14 mouse cellular contexts compared by ENCODE assay signal in genomic region chr19:27178195-27178807, GRCm38 (mm10). TPM values are rescaled to one million over a fixed set of nuclear protein-coding genes. Genes with fewer than 3 reads are reported as not detected.
DNase-seq lines count a peak whose midpoint lies in the region; ATAC-seq and TF ChIP-seq lines count a peak whose summit lies in the region.
"Had no signal": no experiment of that assay in that cellular context is flagged by ENCODE, and none has a peak within 500 bp of the region (broad histone marks: within the 10 kb centered on the region; RNA-seq: fewer than 3 reads in every experiment).

No protein-coding gene starts in this region.

- no peak overlapping the region for H3K9ac ChIP-seq in heart, postnatal 0 days (replicated peaks; ENCODE audit: low read depth, low read length)
- H3K9ac ChIP-seq: liver, embryonic 13.5 days; stomach, embryonic 15.5 days had no signal

- no peak for TF ChIP-seq CTCF in gastrocnemius, adult 2 months (IDR thresholded peaks at IDR 0.05)
- no peak for TF ChIP-seq CTCF in kidney, adult 2 months (conservative IDR thresholded peaks at IDR 0.05; ENCODE audit: insufficient read depth, insufficient read length, low read depth, low read length)
- no peak for TF ChIP-seq CTCF in heart, postnatal 0 days (IDR thresholded peaks at IDR 0.05; ENCODE audit: low read depth)

- TF ChIP-seq POLR2A in kidney, adult 2 months (IDR thresholded peaks at IDR 0.05; ENCODE audit: low read depth, low read length) = no peak

- no peak overlapping the region for H3K4me2 ChIP-seq in heart, postnatal 0 days (ENCODE audit: low read depth, low read length)
- H3K4me2 ChIP-seq: liver, embryonic 13.5 days; stomach, embryonic 15.5 days had no signal

- H3K4me3 ChIP-seq in gastrocnemius, adult 2 months = no peak overlapping the region
- no peak overlapping the region for H3K4me3 ChIP-seq in kidney, adult 2 months (ENCODE audit: insufficient read depth, low read depth, low read length)
- H3K4me3 ChIP-seq in heart, postnatal 0 days (ENCODE audit: low read depth, low read length) = no peak overlapping the region
- no peak overlapping the region for H3K4me3 ChIP-seq in embryonic facial prominence, embryonic 10.5 days
- H3K4me3 ChIP-seq: liver, embryonic 13.5 days; myocyte; stomach, embryonic 15.5 days had no signal

- intact Hi-C loops in gastrocnemius, adult 2 months (cut with DNase I) = no loop called here

- 0 out of 2 replicates have a peak, but pooled peaks have one; percentile 25 for ATAC-seq in heart, postnatal 0 days (ENCODE audit: insufficient read depth, low read depth)
- ATAC-seq: activated CD4-positive, CD25-positive, alpha-beta regulatory T cell, adult 4 months had no signal

- peak overlapping the region; percentile 73 for H3K27ac ChIP-seq in gastrocnemius, adult 2 months
- no peak overlapping the region for H3K27ac ChIP-seq in kidney, adult 2 months (ENCODE audit: insufficient read depth, low read depth, low read length)
- H3K27ac ChIP-seq in heart, postnatal 0 days (ENCODE audit: low read depth) = 0 out of 2 replicates have a peak overlapping the region, but pooled peaks have one; percentile 18
- H3K27ac ChIP-seq in embryonic facial prominence, embryonic 10.5 days (replicated peaks) = no peak overlapping the region
- H3K27ac ChIP-seq: liver, embryonic 13.5 days; stomach, embryonic 15.5 days had no signal

- no peaks in the 10 kb centered on the region; the same call in 1 of the 2 replicates for H3K4me1 ChIP-seq in kidney, adult 2 months (ENCODE audit: control insufficient read depth, insufficient read depth, low read length)
- H3K4me1 ChIP-seq in heart, postnatal 0 days (ENCODE audit: control insufficient read depth, insufficient read depth) = peaks cover 19% of the 10 kb centered on the region
- no peaks in the 10 kb centered on the region for H3K4me1 ChIP-seq in embryonic facial prominence, embryonic 10.5 days
- H3K4me1 ChIP-seq: liver, embryonic 13.5 days had no signal

- no peaks in the 10 kb centered on the region for H3K27me3 ChIP-seq in kidney, adult 2 months (replicated peaks; ENCODE audit: control insufficient read depth, insufficient read depth, low read length)
- H3K27me3 ChIP-seq in heart, postnatal 0 days (ENCODE audit: control insufficient read depth, insufficient read depth, low read length) = no peaks in the 10 kb centered on the region
- H3K27me3 ChIP-seq in embryonic facial prominence, embryonic 10.5 days (replicated peaks; ENCODE audit: low read depth, poor library complexity, severe bottlenecking) = no peaks in the 10 kb centered on the region
- H3K27me3 ChIP-seq: liver, embryonic 13.5 days; stomach, embryonic 15.5 days had no signal

- WGBS in kidney, adult 2 months = 84% methylated on average over 5 of the region's 5 CpGs
- WGBS in heart, postnatal 0 days = 77% methylated on average over 5 of the region's 5 CpGs
- 89% methylated on average over 5 of the region's 5 CpGs for WGBS in embryonic facial prominence, embryonic 10.5 days

- H3K9me3 ChIP-seq in heart, postnatal 0 days (replicated peaks; ENCODE audit: control insufficient read depth, low read length) = no peaks in the 10 kb centered on the region
- no peaks in the 10 kb centered on the region for H3K9me3 ChIP-seq in embryonic facial prominence, embryonic 10.5 days
- H3K9me3 ChIP-seq: liver, embryonic 13.5 days; stomach, embryonic 15.5 days had no signal

- no peaks in the 10 kb centered on the region for H3K36me3 ChIP-seq in kidney, adult 2 months (ENCODE audit: control insufficient read depth, insufficient read depth, low read length)
- H3K36me3 ChIP-seq in heart, postnatal 0 days (replicated peaks; ENCODE audit: control insufficient read depth, insufficient read depth, low read length) = no peaks in the 10 kb centered on the region
- no peaks in the 10 kb centered on the region for H3K36me3 ChIP-seq in embryonic facial prominence, embryonic 10.5 days (replicated peaks)
- H3K36me3 ChIP-seq: liver, embryonic 13.5 days; stomach, embryonic 15.5 days had no signal

- peak; percentile 27 for DNase-seq in gastrocnemius, adult 2 months
- no peak for DNase-seq in gastrocnemius, postnatal 4 days (ENCODE audit: low spot score in 2 of 2)
- peak; percentile 8 for DNase-seq in kidney, adult 2 months
- no peak for DNase-seq in kidney, adult 11 months
- peak; percentile 14 for DNase-seq in brain, embryonic 18.5 days (ENCODE audit: low read depth, low spot score)
- DNase-seq in heart, postnatal 0 days (ENCODE audit: low spot score) = no peak
- no peak for DNase-seq in spleen, postnatal 4 days (ENCODE audit: low spot score in 2 of 2)
- DNase-seq in embryonic facial prominence, embryonic 10.5 days (ENCODE audit: low spot score) = no peak
- DNase-seq: cerebellum, adult 9-11 months; liver, embryonic 13.5 days; thymus, postnatal 25 days had no signal

- no peak for TF ChIP-seq EP300 in heart, postnatal 0 days (IDR thresholded peaks at IDR 0.05; ENCODE audit: low read depth)

RNA-seq across cellular contexts. Expression of gene Vldlr, which starts 38.0 kb away (rescaled TPM):
- 10 to 100 TPM; 64.1 to 99.2 TPM for total RNA-seq in gastrocnemius, adult 2 months (2021)
- total RNA-seq in gastrocnemius, postnatal 4 days (2021) = 10 to 100 TPM; 38.0 to 40.3 TPM
- polyA plus RNA-seq in kidney, adult 2 months (2012; rRNA removed) = 31.2 and 43.6 TPM in 2 replicates
- total RNA-seq in heart, postnatal 0 days (2014; rRNA removed; ENCODE audit: low replicate concordance) = 104 and 107 TPM in 2 replicates
- 38.6 and 40.0 TPM in 2 replicates for polyA plus RNA-seq in heart, postnatal 0 days (2015; fragmentation: Nextera tagmentation; extraction: Ambion mirVana)
- 3.7 and 4.8 TPM in 2 replicates for polyA plus RNA-seq in embryonic facial prominence, embryonic 10.5 days (2016; fragmentation: Nextera tagmentation; extraction: Ambion mirVana)
- polyA plus RNA-seq: activated CD4-positive, CD25-positive, alpha-beta regulatory T cell, adult 4 months had no signal

Comparison
In these comparisons a context has a peak if more than half of its experiments do, and no peak if none do; other contexts are left out.
1. DNase-seq: peak in gastrocnemius, adult 2 months (single experiment), kidney, adult 2 months (single experiment) and brain, embryonic 18.5 days (single experiment); none in gastrocnemius, postnatal 4 days (0 of 2), kidney, adult 11 months (single experiment), heart, postnatal 0 days (single experiment), spleen, postnatal 4 days (0 of 2) and embryonic facial prominence, embryonic 10.5 days (single experiment).
2. H3K27ac ChIP-seq: peak in gastrocnemius, adult 2 months (single experiment) and heart, postnatal 0 days (single experiment); none in kidney, adult 2 months (single experiment) and embryonic facial prominence, embryonic 10.5 days (single experiment).